Mouse (Mus musculus) testis, postnatal 14 days (tissue): ENCODE measurements around the gene Ndufs8.

Source experiments
- DNase-seq: peaks from one replicate; pipeline ENCODE4 v3.0.0; 2021; ENCODE audit warnings: low spot score

Gene Ndufs8

DNA sequence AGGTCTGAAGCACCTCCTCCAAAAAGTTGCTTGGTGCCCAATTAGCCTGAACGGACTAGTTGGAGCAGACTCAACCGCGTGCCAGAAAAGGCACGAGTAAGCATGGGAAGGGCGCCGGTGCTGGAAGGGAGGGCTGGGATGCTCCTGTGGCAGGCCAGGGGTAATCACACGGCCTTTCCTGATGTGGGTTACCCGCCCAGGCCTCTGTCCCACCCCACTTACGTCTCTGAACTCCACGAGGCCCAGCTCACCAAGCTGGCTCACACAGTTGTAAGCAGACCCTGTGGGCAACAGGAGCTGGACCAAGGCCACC is 8.3 kb downstream of the Ndufs8 start:
- no peak for DNase-seq

DNA sequence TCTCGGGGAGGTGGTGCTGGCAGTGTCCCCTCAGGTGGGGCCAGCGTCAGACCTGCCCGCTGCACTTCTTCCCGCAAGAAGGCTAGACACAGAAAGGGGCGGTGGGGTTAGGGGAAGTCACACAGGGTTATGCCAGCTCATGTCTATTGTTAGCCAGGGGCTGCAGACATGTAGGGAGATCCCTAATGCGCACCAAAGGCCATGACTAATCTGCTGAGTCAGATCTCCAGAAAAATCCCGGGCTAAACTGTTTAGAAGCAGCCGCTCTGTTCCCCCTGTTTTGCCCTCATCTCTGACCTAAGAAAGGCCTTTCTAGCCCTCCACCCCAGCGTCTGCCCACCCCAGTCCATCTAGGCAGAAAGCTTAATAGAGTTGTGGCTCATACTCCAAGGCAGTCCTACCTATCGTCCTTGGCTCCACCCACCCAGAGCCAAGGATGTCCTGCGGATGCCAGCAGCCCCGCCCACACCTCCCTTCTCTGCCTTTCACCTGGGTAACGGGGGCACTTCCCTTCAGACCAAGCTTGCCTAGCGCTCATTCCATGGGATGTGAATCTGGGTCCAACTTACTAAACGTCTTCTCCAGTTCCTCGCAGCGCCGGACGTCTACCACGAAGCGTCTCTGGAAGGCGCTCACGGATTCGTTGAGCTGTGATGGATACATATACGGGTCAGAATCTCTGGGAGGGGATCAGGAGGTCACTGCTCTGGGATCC is 8.8 kb downstream of the Ndufs8 start:
- DNase-seq = no peak

DNA sequence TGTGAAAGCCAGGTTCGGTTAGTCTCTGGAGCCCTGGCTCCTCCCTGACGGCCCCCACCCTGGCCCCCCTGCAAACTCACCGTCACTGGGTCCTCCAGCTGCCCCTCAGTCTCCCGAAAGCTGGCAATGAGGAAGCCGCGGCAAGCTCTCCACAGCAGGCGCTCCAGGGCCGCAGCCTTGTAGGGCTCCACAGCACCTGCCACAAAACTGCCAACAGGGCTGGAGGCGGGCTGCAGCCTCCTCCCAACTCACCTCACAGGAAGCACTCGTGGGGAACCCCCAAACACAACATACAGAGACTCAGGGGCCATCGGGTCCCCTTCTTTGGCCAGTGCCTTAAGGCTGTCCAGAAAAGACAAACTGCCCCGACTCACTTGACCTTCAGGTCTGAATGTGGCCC is 9.6 kb downstream of the Ndufs8 start:
- DNase-seq = no peak

DNA sequence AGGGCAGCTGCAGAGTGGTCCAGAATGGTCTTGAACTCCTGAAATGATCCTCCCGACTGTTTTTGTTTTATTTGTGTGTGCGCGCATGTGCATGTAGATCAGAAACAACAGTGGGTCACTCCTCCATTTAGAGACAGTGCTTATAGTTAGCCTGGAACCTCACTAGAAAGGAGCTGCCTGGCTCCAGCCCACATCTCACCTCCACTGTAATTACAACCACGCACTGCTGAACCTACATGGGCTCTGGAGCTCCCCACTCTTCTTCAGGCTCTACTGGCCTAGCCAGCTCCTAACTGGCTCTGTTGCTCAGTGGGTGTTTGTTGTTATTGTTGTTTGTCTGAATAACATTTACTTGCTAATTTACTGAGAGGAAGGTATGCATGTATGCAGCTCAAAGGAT is 13.0 kb downstream of the Ndufs8 start:
- DNase-seq = no peak

DNA sequence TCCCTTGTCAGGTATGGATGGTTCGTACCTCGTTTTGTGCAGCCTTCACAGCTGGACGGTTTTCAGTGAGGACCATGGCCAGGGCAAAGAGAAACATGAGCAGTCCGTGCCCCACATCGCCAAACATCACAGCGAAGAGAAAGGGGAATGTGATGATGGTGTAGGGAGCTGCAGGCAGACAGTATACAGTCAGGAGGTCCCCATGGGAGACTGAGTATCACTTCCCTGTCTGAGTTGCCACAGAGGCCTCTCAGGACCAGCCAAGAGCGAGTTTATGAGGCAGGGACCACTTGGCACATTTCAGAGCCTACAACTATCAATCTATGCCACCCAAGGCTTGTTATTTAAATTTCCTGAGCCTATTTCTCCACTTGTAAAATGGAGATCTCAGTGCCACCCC is 13.6 kb downstream of the Ndufs8 start:
- no peak for DNase-seq

DNA sequence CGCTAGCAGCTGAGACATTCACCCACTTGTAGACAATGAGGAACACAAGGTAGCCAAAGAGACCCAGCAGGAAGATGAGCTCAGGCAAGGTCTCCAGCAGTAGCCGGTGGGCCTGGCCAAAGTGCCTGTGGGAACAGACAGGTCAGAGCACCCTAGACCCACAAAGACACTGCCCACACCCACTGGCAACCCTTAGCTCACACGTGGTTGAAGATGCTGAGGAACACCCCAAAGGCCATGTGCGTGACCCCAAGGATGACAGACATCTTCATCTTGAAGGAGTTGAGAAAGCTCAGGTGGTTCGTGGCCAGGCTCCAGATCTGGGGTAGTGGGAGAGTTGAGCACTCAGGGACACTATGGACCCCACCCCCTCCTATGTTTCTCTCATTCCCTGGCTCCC is 15.0 kb downstream of the Ndufs8 start:
- DNase-seq = no peak

DNA sequence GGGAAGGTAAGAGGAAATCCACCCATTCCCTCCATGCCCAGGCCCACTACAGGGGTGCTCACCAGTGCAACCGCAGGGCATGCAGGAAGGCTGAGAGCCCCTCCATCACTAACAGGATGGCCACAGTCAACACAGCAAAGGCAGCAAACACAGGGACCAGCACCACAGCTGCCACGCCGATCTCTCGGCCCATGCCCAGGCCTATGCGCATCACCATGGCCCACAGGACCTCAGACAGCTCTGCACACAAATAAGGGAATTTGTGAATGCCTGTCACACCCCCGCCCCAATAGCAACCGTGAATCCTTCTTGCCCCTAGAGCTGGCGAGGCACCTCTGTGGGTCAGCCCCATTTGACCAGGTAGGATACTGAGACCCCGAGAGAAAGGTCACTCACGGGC is 16.4 kb downstream of the Ndufs8 start:
- no peak for DNase-seq

DNA sequence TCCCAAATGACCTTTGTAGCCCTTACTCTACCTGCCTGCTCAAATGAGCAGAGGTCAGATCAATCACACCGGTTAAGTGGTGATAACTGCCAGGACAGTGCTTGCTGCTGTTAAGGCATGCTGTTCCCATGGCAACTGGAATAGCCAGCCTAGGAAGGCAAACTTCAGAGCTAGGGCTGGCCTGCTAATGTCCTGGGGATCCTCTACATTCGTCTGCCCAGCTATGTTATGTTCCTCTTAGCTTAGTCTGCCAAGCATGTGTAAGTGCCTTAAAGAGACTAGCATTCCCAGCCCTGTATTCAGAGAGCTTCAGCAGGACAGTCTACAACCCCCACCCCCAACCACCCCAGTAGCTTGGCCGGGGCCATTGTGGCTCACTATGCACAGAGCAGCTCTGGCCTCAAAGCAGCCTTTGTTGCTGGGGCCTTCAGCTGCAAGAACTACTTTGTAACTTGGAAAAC is 17.4 kb downstream of the Ndufs8 start:
- no peak for DNase-seq

DNA sequence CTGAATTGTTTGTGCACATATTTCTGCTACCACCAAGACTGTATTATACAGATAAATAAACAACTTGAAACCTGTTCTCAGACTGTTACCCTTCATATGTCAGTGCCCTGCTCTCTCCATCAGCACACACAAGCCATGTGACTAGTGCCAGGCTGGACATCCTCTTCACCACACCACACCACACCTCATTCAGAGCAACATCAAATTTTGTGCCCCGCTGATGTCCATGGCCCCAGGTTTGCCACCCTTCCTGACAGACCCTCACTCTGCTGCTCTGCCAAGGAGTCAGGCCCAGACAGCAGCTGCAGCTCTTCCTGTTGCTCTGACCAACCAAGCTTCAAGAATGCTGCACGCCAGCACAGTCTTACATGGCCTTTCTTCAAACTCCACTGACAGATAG is 18.3 kb downstream of the Ndufs8 start:
- DNase-seq = no peak

DNA sequence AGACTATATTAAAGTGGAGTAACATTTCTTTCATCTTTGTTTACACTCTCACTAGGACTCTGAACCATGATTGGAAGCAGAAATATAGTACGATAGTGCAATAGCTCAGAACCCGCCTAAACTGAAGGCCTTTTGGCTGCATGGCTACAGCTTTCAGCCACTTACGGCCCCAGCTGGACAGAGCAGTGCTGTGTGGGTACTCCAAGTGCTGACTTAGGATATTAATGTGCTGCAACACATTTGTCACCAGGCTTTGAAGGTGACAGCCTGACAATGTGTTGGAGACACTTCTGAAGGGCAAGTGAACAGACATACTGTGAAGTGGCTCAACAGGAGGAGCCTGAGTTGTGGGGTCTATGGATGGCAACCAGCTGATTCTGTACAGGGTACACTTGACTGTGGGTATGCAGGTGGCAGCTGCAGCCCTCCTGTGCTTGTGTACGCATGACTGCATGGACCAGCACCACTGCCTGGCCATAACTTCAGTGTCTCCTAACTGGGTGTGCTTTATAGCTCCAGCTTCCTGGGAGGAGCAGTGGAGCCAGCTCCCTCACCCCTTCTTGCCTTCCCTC is 18.9 kb downstream of the Ndufs8 start:
- DNase-seq = no peak

DNA sequence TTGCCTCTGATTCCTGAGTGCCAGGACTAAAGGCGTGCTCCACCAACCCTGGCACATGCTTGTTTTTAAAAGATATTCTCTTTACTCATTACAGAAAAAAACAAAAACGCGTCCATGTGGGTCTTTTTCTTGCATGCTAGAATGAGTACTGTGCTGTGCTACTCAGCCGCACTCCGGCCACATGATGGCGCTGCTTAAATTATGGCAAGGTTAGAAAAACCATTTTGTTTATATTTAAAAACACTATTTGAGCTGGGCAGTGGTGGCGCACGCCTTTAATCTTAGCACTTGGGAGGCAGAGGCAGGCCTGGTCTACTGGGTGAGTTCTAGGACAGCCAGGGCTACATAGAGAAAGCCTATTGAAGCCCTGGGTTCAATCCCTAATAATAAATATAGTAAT is 22.4 kb downstream of the Ndufs8 start:
- DNase-seq = no peak

DNA sequence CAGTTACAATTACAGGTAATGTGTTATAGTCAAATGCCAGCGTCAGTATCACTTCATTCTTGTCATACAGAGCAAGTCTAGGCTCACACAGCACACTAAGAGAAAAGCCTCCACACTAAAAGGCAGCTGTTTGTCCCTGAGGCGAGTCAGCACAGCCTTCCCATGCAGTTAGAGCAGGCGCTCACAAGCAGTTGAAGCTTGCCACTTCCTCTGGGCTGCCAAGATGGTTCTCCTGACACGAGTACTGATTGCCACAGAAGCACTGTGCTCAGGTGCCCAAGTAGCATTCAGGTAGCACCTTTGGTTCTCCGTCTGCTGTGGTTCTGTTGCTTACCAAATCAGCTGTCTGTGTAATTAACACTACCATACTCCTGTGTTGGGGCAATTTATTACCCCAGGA is 23.5 kb downstream of the Ndufs8 start:
- DNase-seq = no peak

DNA sequence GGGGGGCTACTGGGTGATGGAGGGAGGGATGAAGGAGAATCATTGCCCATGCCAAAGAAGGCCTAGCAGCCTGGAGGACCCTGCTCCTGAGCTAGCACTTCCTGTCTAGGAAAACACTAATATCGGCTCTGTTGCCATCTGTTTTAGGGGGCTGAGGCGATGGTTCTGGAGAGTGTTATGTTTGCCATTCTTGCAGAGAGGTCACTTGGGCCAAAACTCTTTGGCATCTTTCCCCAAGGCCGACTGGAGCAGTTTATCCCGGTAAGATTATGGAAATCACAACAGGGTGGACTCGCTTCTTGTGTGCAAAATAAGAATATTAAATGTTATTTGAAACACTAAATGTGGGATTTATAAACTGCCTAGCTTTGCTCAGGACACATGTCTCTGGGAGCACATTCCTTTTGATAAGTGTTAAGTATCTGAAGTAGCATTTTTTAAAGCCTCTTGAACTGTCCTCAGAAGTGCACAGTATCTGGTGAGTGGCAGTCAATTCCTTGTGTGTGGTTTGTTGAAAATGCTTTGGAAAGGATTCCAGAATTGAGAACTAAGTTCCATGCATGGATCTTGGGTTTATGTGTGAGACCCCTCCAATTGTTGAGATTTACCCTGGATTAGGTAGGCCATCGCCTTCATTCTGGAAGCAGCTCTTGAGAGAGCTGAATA is 28.1 kb downstream of the Ndufs8 start:
- no peak for DNase-seq

DNA sequence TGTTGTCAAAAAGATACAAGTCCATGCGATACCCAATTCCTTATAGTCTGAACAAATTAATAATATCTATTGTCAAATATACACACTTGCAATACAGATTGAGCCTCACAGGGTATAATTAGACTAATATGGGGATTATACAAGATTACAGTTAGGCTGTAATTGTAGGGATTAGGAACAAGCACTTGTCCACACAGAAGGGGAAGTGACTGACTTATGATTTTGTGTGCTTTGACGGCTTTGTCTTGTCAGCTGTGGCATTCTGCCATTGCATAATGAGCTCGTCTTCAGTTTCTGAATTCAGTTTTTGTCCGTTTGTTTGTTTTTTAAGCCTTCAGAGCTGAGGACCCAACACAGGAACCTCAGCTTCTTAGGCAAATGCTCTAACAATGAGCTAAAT is 30.4 kb downstream of the Ndufs8 start:
- DNase-seq = no peak

DNA sequence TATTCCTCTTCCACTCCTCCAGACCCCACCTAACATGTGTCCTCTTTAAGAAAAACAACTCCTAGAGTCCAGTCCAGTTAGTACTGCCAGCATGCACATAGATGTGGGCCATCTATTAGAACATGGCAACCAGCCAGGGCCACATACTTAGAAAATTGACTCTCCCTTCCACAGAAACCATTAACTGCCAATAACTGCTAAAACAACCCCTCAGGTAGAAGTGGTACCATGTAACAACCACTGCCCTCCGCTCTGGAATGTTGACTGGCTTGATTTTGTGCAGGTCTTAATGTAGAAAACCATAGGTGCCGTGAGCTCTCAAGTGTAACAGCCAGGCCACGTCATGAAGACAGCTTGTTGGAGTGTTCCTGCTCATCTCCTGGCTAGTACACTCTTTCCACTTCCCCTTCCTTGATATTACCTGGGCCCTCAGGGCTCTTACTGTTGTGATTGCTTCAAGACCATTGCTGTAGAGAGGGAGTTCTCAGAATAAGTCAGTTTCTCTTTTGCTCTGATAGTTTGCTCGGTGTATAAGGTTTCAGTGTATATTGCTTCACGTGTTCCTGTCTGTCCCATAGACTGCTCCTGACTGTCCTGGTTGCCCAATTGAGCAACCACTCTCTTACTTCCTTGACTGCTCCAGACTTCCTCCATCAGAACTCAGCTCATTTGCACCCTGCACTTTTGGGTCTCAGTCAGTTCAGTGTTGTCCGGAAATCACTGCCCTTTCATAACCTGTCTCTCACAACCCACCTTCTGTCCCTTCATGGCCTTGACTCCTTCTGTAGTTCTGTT is 32.3 kb downstream of the Ndufs8 start:
- no peak for DNase-seq

DNA sequence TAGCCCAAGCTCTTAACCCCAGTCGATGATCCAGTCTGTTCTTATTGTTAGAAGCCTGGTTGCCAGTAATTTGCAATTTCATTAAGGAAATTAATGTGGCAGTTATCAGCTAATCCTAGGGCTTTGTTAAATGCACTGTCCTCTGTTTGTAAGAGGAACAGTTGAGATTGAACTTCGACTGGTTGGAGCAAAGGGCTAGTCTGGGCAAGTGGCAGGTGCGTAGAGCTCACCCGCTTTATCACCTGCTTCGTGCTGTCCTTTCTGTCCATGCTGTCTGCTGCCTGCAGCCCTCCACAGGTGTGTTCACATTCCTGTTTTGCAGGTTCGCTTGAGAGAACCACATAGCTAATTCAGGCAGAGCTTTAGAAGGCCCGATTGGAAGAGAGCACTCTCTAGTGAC is 37.5 kb downstream of the Ndufs8 start:
- DNase-seq = no peak

DNA sequence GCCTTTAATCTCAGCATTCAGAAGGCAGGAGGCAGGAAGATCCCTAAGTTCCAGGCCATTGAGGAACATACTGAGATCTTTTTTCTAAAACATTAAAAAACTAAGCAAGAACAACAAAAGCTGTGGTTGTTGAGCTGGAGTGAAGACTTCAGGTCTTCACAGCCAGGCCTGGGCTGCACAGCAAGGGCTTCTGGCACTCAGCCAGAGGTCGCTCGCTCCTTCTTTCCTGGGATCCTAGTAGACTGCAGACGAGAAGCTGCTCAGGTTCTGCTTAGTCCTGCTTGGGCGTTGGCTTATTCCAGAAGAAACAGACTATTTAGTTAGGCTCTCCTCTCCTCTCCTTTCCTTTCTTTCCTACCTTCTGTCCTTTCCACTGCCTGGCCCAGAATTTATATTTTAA is 40.2 kb downstream of the Ndufs8 start:
- DNase-seq = no peak

DNA sequence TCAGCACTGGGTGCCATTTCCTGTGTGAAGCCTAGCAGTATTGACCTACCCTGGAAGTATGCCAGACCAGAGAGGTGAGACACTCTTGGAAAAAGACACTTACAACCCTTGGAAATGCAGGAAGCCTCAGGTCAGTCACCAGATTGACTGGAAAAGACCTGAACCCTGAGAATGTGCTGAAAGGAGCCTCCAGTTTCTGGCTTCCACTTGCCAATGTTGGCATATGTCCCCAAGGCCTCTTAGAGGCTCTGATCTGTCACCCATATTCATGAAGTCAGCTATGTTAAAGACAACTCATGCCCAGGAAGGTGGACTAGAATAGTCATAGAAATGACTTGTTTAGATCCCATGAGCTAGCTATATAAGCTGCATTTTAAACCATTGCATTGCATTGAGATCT is 41.1 kb downstream of the Ndufs8 start:
- DNase-seq = no peak

DNA sequence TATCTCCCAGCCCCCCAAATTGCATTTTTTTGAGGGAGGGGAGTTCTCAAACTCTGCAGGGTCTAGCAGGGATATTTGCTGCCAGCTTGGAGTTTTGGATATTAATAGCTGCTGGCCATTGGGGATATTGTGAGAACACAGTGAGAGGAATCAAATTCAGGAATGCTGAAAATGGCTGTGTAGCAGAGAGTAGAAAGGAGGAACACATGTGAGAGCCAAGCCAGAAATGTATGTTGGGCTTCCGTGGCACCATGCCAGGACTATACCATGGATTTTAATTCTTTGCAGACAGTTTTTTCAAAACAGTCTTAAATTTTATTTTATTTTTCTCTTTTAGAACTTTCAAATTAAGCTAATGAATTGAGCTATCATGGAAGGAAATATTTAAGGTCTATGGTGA is 44.3 kb downstream of the Ndufs8 start:
- DNase-seq = no peak

DNA sequence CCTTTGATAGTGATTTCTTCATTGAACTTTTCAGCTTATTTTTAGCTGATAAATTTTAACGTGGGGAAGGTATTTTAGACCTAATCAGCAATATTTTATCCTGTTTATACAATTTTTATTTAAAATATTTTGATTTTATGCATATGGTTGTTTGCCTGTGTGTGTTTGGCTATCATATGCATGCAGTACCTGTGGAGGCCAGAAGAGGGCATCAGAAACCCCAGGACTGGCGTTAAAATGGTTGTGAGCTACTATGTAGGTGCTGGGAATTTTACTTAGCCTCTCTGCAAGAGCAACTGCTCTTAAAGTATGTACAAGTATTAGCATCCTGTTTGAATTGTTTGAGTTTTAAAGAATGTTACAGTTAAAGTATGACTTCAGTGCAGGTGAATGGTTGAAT is 47.6 kb downstream of the Ndufs8 start:
- DNase-seq = no peak

DNA sequence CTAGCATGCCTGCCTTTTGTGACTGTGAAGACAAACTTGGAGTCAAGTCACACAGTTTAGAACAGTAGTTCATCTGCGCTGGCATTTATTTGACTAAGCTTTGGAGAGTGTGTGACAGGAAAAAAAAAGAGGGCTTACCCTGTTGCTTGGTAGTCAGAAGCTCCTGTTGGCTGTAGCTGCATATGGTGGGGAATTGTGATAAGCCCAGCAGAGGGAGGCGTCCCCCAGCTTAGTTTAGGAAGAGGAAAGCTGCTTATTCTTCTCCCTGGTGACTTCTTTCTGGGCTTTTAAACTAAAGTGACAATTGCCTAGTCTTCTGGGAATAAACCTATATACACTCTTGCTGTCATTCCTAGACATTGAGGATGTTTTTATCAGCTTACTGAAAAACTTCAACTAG is 49.9 kb downstream of the Ndufs8 start:
- no peak for DNase-seq
